Mouse (Mus musculus) c-Kit-positive CD71-negative TER-119-negative erythroid progenitor cells, embryonic 14.5 days (primary cell): ENCODE results near the gene Fbp2.

Experiments used
- DNase-seq: peaks from one replicate; pipeline ENCODE4 v3.0.0-alpha.2; 2013; ENCODE audit warnings: low read depth

The Fbp2 gene

DNA sequence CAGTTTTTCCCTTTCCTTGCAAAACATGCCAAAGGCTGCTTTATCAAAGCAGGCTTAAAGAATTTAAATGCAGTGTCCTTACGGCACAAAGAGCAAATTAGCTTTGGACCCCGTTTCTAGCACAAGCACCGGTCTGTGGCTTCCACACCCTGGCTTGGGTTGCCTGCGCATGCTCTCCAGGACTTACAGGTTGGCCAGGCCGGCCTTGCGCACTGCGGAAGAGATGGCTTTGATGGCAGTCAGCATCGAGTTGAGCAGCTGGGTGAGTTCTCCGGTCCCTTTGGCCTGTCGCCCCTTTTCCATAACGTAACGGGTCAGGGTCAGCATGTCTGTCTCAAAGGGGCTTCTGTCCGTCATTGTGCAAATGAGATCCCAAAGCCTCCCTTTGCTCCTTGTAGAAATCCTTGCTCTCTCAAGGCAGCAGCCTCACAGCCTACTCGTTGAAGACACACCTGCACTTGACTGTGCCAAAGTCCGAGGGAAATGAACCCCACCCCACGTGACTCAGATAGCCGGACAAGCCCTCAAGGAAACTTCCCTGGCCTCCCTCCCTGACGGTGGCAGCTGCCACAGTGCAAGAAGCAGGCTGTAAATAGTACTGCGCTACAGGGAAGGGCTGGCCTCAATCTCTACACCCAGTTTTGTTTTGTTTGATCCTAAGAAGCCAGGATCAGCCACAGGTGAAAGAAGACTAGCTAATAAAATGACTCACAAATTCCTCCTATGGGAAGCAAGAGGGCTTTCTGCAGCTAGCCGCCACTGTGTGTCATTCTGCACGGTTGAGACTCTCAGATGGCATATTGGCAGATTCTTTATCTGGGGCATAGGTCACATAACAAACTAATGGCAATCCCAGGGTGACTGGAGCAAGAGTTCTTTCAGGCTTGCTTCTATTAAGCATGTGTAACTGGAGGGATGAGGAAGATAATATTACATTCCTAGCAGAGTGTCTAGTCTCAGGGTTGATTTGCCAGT, at the start of gene Fbp2:
Gene Fbp2, minus strand, starts transcription at position 482 of the 975 bp plus-strand sequence.
- DNase-seq = no peak

GRCm38 (mm10) chr13:62907527-62908162, 49.4 kb upstream of the Fbp2 start:
- no peak for DNase-seq

- DNase-seq = no peak
Measured at GRCm38 (mm10) chr13:62901139-62901538, 42.9 kb upstream of the Fbp2 start.

DNA sequence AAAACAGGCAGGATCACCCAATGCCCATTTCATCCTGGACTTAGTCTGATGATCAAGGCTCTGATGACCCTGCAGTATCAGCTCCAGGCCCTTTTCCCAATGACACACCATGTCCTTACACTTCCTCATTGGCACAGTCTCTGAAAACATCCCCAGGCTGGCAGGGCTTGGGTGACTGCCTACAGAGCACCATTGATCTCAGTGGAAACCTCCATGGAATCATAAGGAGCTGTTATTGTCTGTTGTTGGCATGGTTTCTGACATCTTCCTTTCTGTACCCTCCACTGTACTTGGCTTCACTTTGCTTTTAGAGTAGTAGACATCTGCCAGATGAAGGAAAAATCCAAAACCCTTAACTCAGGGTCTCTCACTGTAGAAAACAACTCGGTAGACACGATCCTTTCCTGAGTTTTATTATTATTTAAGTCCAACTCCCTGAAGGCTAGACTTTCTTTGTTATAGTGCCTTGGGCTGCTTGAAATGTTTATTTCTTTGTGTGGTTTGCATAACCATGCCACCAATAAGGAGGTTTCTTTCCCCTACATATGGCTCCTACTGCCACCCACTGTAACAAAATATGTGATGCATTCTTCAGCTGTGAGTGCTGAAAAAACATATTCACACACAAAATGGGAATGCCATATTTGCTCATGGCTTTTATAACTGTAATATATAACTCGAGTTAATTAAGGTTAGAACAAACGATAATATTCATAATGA, 39.9 kb upstream of the Fbp2 start:
- DNase-seq = no peak

- DNase-seq = no peak
Measured at GRCm38 (mm10) chr13:62893044-62893842, 35.0 kb upstream of the Fbp2 start.

DNA sequence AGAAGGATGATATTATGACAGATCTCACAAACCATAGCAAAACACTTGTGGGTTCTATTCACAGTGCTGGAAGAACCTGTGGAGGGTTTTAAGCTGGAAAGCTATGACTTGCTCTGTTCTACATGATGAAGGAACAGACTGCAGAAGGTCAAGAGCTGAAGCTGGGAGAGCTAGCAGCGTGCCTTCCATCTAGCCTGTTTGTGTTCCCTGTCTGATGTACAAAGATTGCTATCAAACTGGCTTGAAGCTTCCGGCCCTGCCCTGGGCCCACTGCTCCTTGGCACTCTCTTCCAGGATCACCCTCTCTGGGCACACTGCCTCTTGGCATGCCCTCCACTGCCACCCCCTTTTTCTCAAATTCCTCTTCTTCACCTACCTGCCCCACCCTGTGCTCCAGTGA, 31.1 kb upstream of the Fbp2 start:
- DNase-seq = no peak

GRCm38 (mm10) chr13:62887712-62888441, 29.7 kb upstream of the Fbp2 start, which contains the start of gene Fbp1:
Gene Fbp1, minus strand, starts transcription at chr13:62888282.
- DNase-seq = no peak

- no peak for DNase-seq
Measured at GRCm38 (mm10) chr13:62884536-62884935, 26.3 kb upstream of the Fbp2 start.

DNA sequence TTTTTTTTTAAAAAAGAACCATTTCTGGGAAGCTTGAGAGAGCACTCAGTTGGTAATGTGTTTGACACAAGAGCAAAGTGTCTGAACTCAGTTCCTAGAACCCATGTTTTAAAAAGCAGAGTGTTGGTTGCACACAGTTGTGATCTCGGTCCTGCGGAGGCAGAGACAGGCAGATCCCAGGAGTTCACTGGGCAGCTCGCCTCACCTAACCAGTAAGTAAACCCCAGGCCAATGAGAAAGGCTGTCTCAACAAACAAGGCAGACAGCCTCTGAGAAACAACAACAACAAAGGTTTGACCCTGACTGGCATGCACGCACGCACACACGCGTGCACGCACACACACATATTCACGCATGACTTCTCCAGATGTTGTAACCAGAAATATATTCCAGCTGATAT, 25.7 kb upstream of the Fbp2 start:
- DNase-seq = no peak

DNA sequence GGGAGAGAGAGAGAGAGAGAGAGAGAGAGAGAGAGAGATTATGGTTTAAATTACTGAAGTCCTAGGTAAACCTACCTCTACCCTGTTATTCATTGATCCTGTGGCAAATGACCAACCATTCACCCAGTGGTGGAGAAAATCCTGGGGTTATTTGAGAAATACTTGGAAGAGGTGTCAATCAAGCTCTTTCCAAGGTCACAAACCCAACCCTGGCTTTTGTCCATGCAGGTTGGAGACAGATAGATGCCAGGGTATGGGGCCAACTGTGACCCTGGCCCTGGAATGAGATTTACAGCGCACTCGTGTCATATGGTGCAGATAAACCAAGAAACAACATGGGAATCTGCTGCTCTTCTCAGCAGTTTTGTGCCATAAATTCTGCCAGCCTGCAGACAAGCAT, 25.2 kb upstream of the Fbp2 start:
- no peak for DNase-seq

GRCm38 (mm10) chr13:62882856-62883255, 24.6 kb upstream of the Fbp2 start:
- DNase-seq = no peak

DNA sequence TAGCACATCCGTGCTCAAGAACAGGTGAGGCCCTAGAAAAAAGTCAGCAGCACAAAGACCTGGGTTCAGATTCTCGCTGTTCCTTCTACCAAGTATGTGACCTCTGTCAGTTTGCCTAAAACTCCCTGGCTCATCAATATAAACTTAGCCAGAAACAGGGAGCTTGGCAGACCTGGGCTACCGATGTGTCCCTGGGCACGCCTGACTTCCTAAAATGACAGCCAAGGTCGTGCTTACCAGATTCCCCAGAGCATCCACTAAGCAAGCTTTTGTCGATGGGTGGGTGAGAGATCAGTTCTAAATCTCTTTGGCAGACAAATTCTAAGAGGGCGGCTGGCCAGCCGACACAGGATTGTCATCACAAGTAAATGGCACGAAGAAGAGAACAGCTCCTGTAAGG, 23.1 kb upstream of the Fbp2 start:
- DNase-seq = no peak

- DNase-seq = peak; percentile 28
Measured at GRCm38 (mm10) chr13:62879831-62880615, 21.8 kb upstream of the Fbp2 start.

- DNase-seq = no peak
Measured at GRCm38 (mm10) chr13:62879411-62879810, 21.2 kb upstream of the Fbp2 start.

- DNase-seq = no peak
Measured at GRCm38 (mm10) chr13:62877247-62877646, 19.0 kb upstream of the Fbp2 start.

- no peak for DNase-seq
Measured at GRCm38 (mm10) chr13:62876111-62876510, 17.9 kb upstream of the Fbp2 start.

GRCm38 (mm10) chr13:62872252-62872651, 14.0 kb upstream of the Fbp2 start:
- no peak for DNase-seq

DNA sequence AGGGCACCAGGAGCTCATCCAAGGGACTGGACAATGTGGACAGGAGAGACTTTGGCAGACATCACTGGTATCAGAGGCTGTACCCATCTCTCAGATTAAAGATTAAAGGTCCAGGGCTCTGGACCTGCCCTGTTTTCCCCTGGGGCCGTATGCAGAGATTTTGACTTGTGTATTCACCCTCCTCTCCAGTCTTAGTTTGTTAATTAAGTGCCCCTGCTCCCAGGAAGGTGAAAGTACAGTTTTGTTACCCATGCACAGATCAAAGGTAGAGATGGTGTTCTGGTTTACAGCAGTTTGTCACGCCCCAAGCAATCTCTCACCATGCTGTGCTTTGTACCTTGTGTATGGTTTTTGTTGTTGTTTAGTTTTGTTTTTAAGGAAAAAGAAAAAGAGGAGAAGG, 12.4 kb upstream of the Fbp2 start:
- no peak for DNase-seq

- DNase-seq = no peak
Measured at GRCm38 (mm10) chr13:62866817-62867216, 8.6 kb upstream of the Fbp2 start.

- DNase-seq = no peak
Measured at GRCm38 (mm10) chr13:62865651-62866315, 7.6 kb upstream of the Fbp2 start.
